Mouse (Mus musculus): ENCODE results near the gene Smarce1. TPM values are rescaled to one million over a fixed set of nuclear protein-coding genes. Genes with fewer than 3 reads are reported as not detected.

Smarce1 gene
- 270 and 326 TPM in 2 replicates for polyA plus RNA-seq (2015; fragmentation: Nextera tagmentation; extraction: Ambion mirVana)

DNA sequence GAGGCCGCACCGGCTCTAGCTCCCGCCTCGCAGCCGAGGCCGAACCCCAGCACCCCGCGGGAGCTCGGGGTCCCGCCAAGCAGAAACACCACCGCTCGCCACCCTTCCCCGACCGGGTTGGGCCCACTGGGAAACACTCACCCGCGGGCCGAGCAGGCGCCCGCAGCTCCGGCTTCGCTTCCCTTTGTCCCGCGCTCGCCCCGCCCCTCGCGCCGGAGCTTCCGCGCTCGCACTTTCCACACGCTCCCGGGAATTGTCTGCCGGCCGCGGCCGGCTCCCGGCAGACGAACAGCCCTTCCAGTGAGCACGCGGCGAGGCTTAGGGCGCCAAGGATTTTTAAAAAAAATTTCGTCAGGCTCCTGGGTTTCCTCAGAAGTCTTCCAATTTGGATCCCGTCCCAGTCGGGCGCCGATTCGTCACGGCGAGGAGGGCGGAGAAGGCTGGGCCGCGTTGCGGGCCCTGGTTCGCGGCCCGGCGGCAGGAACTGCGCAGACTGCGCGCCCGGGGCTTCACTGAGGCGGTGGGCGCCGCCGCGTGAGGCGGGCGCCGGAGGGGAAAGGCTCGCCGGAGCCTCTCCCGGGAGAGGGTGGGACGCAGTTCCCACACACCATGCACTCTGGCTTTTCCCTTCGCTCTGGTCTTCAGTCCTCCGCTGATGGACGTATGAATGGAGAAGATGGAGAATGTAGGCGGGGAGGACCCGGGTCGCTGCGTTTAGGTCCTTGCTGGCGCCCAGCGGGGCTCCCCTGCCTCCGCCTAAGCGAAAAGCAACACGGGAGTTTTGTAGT lies at the start of gene Smarce1:
TSS of gene Smarce1 (minus strand) at position 757 of the 788 bp plus-strand sequence.
- Histone ChIP-seq H3K27ac (ENCODE audit: low read length) (peak within 1 kb of the TSS; percentile 99), H3K4me1 (ENCODE audit: control insufficient read depth, insufficient read depth, low read length) (peaks cover 33% of the 10 kb centered on the region), H3K4me2 (ENCODE audit: low read length) (peak within 1 kb of the TSS; percentile 84), H3K27me3 (ENCODE audit: control insufficient read depth, insufficient read depth, low read depth, low read length) (no peaks in the 10 kb centered on the region), H3K9ac (ENCODE audit: low read depth, low read length) (peak within 1 kb of the TSS; percentile 91), H3K36me3 (ENCODE audit: control insufficient read depth, insufficient read depth, low read length) (peaks cover 5% of the 10 kb centered on the region; the same call in 1 of the 2 replicates), H3K4me3 (ENCODE audit: low read depth, low read length) (peak within 1 kb of the TSS; percentile 73), H3K9me3 (replicated peaks; ENCODE audit: control insufficient read depth, low read length, poor library complexity, severe bottlenecking) (no peaks in the 10 kb centered on the region)
- peak; percentile 91 for ATAC-seq
- WGBS: under 1% methylated on average over 78 of the region's 87 CpGs

DNA sequence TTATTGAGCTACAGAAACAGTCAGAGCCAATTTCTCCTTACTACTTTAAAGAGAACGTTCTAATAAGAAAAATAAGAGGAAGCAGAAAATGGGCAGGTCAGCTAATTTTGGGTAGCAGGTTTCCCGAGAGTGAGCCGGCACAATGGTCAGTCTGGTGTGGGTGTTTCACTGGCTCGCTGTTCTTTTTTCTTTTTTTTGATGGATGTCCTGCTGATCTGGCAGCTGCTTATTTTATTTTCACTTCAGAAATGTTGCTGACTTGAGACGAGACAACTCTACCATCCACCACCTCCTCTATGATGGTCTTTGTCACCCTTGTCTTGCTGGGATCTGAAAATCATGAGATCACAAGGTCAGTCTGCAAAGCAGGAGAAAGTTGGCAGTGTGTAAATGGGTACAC lies 49.2 kb upstream of the Smarce1 start:
- H3K36me3 ChIP-seq (ENCODE audit: control insufficient read depth, insufficient read depth, low read length): no peaks in the 10 kb centered on the region
- ATAC-seq: no peak
- H3K9me3 ChIP-seq (replicated peaks; ENCODE audit: control insufficient read depth, low read length, poor library complexity, severe bottlenecking): no peaks in the 10 kb centered on the region
- no peaks in the 10 kb centered on the region for H3K27me3 ChIP-seq (ENCODE audit: control insufficient read depth, insufficient read depth, low read depth, low read length)
- no peak overlapping the region for H3K27ac ChIP-seq (ENCODE audit: low read length)
- WGBS: 64% methylated on average over 5 of the region's 5 CpGs
- H3K9ac ChIP-seq (ENCODE audit: low read depth, low read length): no peak overlapping the region
- no peak overlapping the region for H3K4me3 ChIP-seq (ENCODE audit: low read depth, low read length)
- no peak overlapping the region for H3K4me2 ChIP-seq (ENCODE audit: low read length)
- 0 out of 2 replicates have a peak, but pooled peaks cover 2% of the 10 kb centered on the region for H3K4me1 ChIP-seq (ENCODE audit: control insufficient read depth, insufficient read depth, low read length)

DNA sequence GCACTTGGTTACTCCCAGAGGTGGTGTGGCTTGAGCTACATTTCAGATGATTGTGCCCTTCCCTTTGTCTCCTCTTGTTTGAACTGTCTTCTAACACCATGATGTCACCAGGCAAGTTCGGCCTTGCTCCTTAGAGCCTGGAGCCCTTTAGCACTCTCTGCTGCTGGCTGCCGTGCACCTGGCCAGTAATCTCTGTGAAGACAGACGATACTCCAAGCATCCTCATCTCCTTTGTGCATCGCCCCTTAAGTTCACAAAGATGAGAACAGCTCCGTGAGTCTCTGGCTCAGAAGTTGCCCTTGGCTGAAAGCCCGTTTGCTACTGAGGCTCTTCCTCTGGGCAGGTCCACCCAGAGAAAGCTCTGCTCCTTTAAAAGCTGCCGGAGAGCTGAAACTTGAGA lies 46.0 kb upstream of the Smarce1 start:
- Histone ChIP-seq H3K4me3 (ENCODE audit: low read depth, low read length) (no peak overlapping the region), H3K9me3 (replicated peaks; ENCODE audit: control insufficient read depth, low read length, poor library complexity, severe bottlenecking) (no peaks in the 10 kb centered on the region), H3K4me2 (ENCODE audit: low read length) (no peak overlapping the region), H3K9ac (ENCODE audit: low read depth, low read length) (no peak overlapping the region), H3K27me3 (ENCODE audit: control insufficient read depth, insufficient read depth, low read depth, low read length) (no peaks in the 10 kb centered on the region), H3K27ac (ENCODE audit: low read length) (no peak overlapping the region), H3K36me3 (ENCODE audit: control insufficient read depth, insufficient read depth, low read length) (no peaks in the 10 kb centered on the region), H3K4me1 (ENCODE audit: control insufficient read depth, insufficient read depth, low read length) (no peaks in the 10 kb centered on the region)
- 65% methylated on average over 7 of the region's 7 CpGs for WGBS
- no peak for ATAC-seq

DNA sequence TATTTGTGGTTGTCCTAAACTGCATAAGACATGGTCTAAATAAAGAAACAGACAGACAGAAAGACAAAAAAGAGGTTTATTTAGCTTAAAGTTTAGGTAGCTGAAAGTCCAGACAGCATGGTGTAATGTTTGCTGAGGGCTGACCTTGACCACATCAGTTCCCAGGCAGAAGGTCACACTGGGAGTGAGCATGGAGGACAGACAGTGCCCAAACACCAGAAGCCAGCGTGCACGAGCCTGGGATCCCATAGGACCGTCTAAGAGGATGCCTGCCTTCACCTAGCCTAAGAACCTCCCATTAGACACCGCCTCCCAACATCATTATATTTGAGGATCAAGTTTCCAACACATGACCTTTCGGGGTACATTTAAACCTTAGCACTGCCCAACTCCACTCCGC lies 44.8 kb upstream of the Smarce1 start:
- 87% methylated on average over 6 of the region's 6 CpGs for WGBS
- no peaks in the 10 kb centered on the region for H3K4me1 ChIP-seq (ENCODE audit: control insufficient read depth, insufficient read depth, low read length)

DNA sequence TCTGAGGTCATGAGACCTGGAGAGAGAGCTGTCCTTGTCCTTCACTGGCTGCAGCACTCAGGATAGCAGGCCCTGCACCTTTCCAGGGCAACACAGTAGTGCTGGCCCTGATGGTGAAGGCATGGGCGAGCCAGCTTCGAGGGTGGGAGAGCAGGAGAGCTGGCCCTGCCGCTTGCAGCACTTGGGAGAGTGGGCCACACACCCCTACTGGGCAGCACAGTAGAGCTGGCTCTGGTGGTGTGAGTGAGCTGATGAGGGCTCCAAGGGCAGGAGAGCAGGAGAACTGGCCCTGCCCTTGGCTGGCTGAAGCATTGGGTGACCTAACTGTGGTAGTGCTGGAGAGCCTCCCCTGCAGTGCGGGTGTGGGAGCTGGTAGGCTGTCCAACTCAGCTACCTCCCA lies 41.9 kb upstream of the Smarce1 start:
- H3K9ac ChIP-seq (ENCODE audit: low read depth, low read length): no peak overlapping the region
- no peak for ATAC-seq
- no peaks in the 10 kb centered on the region for H3K36me3 ChIP-seq (ENCODE audit: control insufficient read depth, insufficient read depth, low read length)
- no peaks in the 10 kb centered on the region for H3K4me1 ChIP-seq (ENCODE audit: control insufficient read depth, insufficient read depth, low read length)
- H3K4me3 ChIP-seq (ENCODE audit: low read depth, low read length): no peak overlapping the region
- no peak overlapping the region for H3K4me2 ChIP-seq (ENCODE audit: low read length)
- H3K27me3 ChIP-seq (ENCODE audit: control insufficient read depth, insufficient read depth, low read depth, low read length): no peaks in the 10 kb centered on the region
- no peak overlapping the region for H3K27ac ChIP-seq (ENCODE audit: low read length)
- WGBS: 87% methylated on average over 4 of the region's 4 CpGs
- no peaks in the 10 kb centered on the region for H3K9me3 ChIP-seq (replicated peaks; ENCODE audit: control insufficient read depth, low read length, poor library complexity, severe bottlenecking)

More for the DNA sequence above, 44.8 kb upstream of the Smarce1 start:
- Histone ChIP-seq H3K36me3 (ENCODE audit: control insufficient read depth, insufficient read depth, low read length) (no peaks in the 10 kb centered on the region), H3K4me2 (ENCODE audit: low read length) (no peak overlapping the region), H3K9me3 (replicated peaks; ENCODE audit: control insufficient read depth, low read length, poor library complexity, severe bottlenecking) (no peaks in the 10 kb centered on the region), H3K9ac (ENCODE audit: low read depth, low read length) (no peak overlapping the region), H3K27me3 (ENCODE audit: control insufficient read depth, insufficient read depth, low read depth, low read length) (no peaks in the 10 kb centered on the region), H3K27ac (ENCODE audit: low read length) (no peak overlapping the region), H3K4me3 (ENCODE audit: low read depth, low read length) (no peak overlapping the region)
- no peak for ATAC-seq

DNA sequence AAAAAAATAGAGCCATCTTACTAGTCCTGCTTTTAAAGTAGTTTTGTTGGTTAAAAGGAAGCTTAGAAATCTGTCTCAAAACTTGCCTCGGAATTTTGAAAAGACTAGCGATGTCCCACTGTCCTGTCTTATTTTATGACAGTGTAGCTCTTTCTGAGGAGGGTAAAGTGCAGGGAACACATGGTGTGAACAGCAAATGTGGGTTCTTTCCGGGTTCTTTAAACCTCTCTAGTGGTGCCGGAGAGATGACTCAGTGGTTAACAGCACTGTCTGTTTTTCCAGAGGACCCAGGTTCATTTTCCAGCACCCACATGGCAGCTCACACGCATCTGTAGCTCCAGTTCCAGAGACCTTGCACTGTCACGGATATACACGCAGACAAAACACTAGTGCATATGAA lies 38.4 kb upstream of the Smarce1 start:
- Histone ChIP-seq H3K9ac (ENCODE audit: low read depth, low read length) (no peak overlapping the region), H3K27ac (ENCODE audit: low read length) (no peak overlapping the region), H3K4me3 (ENCODE audit: low read depth, low read length) (no peak overlapping the region), H3K4me2 (ENCODE audit: low read length) (no peak overlapping the region), H3K4me1 (ENCODE audit: control insufficient read depth, insufficient read depth, low read length) (no peaks in the 10 kb centered on the region), H3K36me3 (ENCODE audit: control insufficient read depth, insufficient read depth, low read length) (no peaks in the 10 kb centered on the region), H3K27me3 (ENCODE audit: control insufficient read depth, insufficient read depth, low read depth, low read length) (no peaks in the 10 kb centered on the region), H3K9me3 (replicated peaks; ENCODE audit: control insufficient read depth, low read length, poor library complexity, severe bottlenecking) (no peaks in the 10 kb centered on the region)
- WGBS: 76% methylated on average over 7 of the region's 7 CpGs
- no peak for ATAC-seq

DNA sequence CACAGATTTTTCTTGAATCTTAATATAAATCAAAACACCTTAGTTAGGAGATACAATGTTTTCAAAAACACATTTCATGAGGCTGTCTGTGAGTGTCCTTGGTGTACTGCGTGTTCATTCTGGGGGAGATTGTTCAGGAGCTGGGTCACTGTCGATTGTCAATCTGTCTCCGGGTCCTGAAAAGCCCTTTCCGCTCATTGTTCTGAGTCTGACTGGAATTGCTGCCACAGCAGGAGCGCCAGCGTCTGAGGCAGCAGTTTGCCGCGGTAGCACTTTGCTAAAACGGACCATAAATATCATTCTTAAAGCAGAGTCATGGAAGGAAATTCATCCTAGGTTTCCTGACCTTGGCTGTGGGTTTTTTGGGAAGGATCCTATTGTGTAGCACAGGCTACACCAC lies 35.0 kb upstream of the Smarce1 start:
- no peak overlapping the region for H3K4me2 ChIP-seq (ENCODE audit: low read length)
- no peaks in the 10 kb centered on the region for H3K27me3 ChIP-seq (ENCODE audit: control insufficient read depth, insufficient read depth, low read depth, low read length)
- H3K4me3 ChIP-seq (ENCODE audit: low read depth, low read length): no peak overlapping the region
- WGBS: 14% methylated on average over 9 of the region's 9 CpGs
- no peaks in the 10 kb centered on the region for H3K9me3 ChIP-seq (replicated peaks; ENCODE audit: control insufficient read depth, low read length, poor library complexity, severe bottlenecking)
- H3K9ac ChIP-seq (ENCODE audit: low read depth, low read length): no peak overlapping the region
- no peak for ATAC-seq
- no peaks in the 10 kb centered on the region for H3K36me3 ChIP-seq (ENCODE audit: control insufficient read depth, insufficient read depth, low read length)
- no peaks in the 10 kb centered on the region for H3K4me1 ChIP-seq (ENCODE audit: control insufficient read depth, insufficient read depth, low read length)
- no peak overlapping the region for H3K27ac ChIP-seq (ENCODE audit: low read length)

DNA sequence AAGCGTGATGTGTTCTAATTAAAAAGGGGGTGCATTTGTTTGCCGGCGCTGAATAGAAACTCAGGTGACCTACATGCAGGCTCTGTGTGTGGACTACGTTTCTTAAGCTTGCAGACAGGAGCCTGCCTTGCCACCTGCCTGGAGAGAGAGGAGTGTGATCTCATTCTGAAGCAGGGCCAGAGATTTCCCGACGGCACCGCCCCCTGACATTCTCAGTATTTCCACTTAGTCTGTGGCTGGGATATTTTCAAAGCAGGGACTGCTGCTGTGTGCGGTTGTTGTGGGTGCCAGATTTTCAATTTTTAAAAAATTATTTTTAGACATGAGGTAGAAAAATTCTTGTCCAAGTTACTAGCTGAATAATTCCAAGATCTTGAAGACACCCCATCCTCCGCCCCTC lies 34.4 kb upstream of the Smarce1 start:
- ATAC-seq: no peak
- 76% methylated on average over 9 of the region's 9 CpGs for WGBS
- H3K27me3 ChIP-seq (ENCODE audit: control insufficient read depth, insufficient read depth, low read depth, low read length): no peaks in the 10 kb centered on the region

DNA sequence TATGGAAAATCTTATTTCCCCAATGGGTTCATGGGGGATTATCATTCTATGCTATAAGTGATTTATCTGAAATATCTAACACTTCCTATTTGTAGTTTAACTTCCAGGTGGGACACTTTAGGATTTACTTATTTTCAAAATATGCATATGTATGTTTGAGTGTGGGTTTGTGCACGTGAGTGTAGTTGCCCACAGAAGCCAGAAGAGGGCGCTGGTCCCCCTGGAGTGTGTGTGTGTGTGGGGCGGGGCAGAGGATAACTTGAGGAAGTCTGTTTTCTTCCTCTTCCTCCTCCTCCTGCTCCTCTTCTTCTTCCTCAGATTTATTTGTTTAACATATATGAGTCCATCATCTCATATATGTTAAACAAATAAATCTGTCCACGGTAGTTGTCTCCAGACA lies 25.4 kb upstream of the Smarce1 start:
- Histone ChIP-seq H3K4me2 (ENCODE audit: low read length) (no peak overlapping the region), H3K36me3 (ENCODE audit: control insufficient read depth, insufficient read depth, low read length) (no peaks in the 10 kb centered on the region), H3K9me3 (replicated peaks; ENCODE audit: control insufficient read depth, low read length, poor library complexity, severe bottlenecking) (no peaks in the 10 kb centered on the region), H3K4me1 (ENCODE audit: control insufficient read depth, insufficient read depth, low read length) (no peaks in the 10 kb centered on the region), H3K9ac (ENCODE audit: low read depth, low read length) (no peak overlapping the region), H3K4me3 (ENCODE audit: low read depth, low read length) (no peak overlapping the region), H3K27ac (ENCODE audit: low read length) (no peak overlapping the region), H3K27me3 (ENCODE audit: control insufficient read depth, insufficient read depth, low read depth, low read length) (no peaks in the 10 kb centered on the region)
- WGBS: 84% methylated on average over 4 of the region's 4 CpGs
- ATAC-seq: no peak

More for the DNA sequence above, 34.4 kb upstream of the Smarce1 start:
- no peak overlapping the region for H3K27ac ChIP-seq (ENCODE audit: low read length)
- no peak overlapping the region for H3K4me2 ChIP-seq (ENCODE audit: low read length)
- no peaks in the 10 kb centered on the region for H3K36me3 ChIP-seq (ENCODE audit: control insufficient read depth, insufficient read depth, low read length)
- H3K9me3 ChIP-seq (replicated peaks; ENCODE audit: control insufficient read depth, low read length, poor library complexity, severe bottlenecking): no peaks in the 10 kb centered on the region
- H3K4me1 ChIP-seq (ENCODE audit: control insufficient read depth, insufficient read depth, low read length): no peaks in the 10 kb centered on the region
- H3K9ac ChIP-seq (ENCODE audit: low read depth, low read length): no peak overlapping the region
- no peak overlapping the region for H3K4me3 ChIP-seq (ENCODE audit: low read depth, low read length)
